Mouse (Mus musculus) layer of hippocampus, postnatal 25 days (tissue): ENCODE measurements around the gene Pcdh17. TPM values are rescaled to one million over a fixed set of nuclear protein-coding genes. Genes with fewer than 3 reads are reported as not detected.

Experiments
- DNase-seq, 2 experiments: peaks; one replicate each; pipeline ENCODE4 v3.0.0; 2022; ENCODE audit warnings: mixed read lengths in 2 of 2, low spot score in 1 of 2; ENCODE audit errors: extremely low spot score in 1 of 2
- total RNA-seq, 2 experiments: library from RNA; stranded (reverse); gene quantifications; 2 replicates each; pipeline ENCODE4 v1.2.3; 2021

Gene Pcdh17
- total RNA-seq, 2 experiments from 2014 or later, result 39.1 to 43.8 TPM

- DNase-seq, result no peak
Measured at GRCm38 (mm10) chr14:84476906-84477305, 33.5 kb downstream of the Pcdh17 start.

DNA sequence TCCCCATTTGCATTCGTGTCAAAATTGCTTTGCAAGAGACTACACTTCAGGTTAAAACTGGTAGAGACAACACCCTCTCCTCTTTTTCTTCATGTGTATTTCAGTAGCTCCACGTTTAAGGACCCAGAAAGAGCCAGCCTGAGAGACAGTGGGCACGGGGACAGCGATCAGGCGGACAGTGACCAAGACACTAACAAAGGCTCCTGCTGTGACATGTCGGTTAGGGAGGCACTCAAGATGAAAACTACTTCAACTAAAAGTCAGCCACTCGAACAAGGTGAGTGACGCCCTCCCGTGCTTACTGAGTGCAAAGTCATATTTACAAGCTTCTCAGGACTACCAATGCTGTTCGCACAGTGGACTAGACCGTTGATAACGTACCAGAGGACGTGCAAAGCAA is 34.0 kb downstream of the Pcdh17 start:
- DNase-seq, result no peak

- no peak for DNase-seq
Measured at GRCm38 (mm10) chr14:84480546-84480945, 37.2 kb downstream of the Pcdh17 start.

GRCm38 (mm10) chr14:84484350-84484749 is 41.0 kb downstream of the Pcdh17 start:
- no peak for DNase-seq

- DNase-seq, result no peak
Measured at GRCm38 (mm10) chr14:84511010-84511409, 67.6 kb downstream of the Pcdh17 start.

DNA sequence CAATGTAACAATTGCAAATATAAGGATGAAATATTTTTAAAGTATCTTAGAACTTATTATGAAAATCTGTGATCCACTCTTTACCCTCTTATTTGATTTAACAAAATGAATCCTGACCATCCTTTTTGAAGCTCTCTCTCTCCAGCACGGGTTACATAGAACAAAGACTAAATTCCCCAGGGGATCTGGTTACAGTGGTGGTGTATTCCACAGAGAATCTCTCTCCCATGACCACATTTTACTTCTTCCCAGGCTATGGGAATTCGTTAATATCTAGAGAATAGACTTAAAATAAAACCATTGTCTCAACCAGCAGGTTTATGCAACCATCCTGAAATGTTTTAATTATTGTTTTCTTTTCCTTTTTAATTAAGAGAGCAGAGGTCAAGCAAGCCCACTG is 89.0 kb downstream of the Pcdh17 start:
- no peak for DNase-seq

DNA sequence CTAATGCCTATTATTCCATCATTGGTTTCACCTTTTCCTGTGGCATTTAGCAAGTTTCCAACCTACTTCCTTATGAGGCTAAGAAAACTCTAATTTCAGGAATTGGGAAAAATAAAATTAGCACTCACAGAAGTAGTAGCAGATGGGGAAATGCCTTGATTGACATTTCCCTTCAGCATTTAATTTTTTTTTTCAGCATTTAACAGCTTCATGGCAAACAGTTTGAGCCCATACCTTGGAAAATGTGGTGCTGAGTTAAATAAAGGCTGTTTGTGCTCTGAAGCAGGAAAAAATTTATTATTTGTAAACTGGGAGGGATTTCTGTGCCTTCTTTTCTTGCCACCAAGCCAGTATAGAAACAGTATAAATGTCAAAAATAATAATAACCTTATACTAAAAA is 91.9 kb downstream of the Pcdh17 start:
- DNase-seq, result no peak

DNA sequence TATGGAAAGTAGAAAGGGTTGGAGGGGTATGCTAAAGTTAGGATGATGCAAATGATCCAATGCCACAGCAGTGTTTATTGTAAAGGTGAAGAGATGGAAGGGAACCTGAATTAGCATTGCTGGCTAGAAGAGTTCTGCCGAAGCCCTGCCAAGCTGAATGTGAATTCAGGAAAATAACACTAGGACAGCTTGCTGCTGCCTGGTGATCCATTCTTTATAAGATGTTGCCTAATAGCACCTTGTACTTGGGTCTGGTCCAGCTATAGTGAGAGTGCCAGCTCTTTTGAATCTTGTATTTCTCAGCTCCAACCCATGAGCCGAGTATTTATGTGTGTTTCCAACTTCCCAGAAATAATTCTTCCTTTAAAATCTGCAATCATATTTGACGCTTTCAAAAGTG is 98.5 kb downstream of the Pcdh17 start:
- no peak for DNase-seq

- no peak for DNase-seq
Measured at GRCm38 (mm10) chr14:84545968-84546367, 102.6 kb downstream of the Pcdh17 start.

DNA sequence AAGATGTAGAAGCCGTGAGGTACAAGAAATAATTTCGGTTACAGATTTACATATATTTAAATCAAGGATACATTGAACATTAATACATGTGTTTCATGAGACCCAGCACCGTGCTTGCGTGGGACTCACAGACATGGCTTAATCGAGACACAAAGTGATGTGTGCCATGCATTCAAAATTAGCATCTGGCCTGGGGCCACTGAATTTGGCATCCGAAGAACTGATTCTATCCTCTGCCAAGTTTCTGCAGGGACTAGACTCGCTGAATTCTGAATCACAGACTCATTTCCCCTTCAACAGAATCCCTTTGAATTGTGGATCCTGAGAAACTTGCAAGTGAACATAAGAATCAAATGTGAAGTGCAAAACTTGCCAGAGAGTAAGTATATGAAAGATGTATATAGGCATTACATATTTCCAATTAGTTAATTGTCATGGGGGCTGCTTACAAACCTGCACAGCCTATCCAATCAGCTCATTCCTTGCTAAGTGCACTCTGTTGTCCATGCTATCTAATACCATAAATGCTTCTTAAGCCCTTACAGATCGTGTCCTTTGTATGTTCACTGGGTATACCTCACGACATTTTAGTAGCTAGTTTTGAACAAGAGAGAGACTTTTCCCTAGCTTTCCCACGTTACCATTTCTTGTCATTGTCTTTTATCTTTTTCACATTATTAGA is 104.3 kb downstream of the Pcdh17 start:
- DNase-seq, result peak; percentile 44 to 61

GRCm38 (mm10) chr14:84551546-84551945 is 108.2 kb downstream of the Pcdh17 start:
- DNase-seq, result no peak

DNA sequence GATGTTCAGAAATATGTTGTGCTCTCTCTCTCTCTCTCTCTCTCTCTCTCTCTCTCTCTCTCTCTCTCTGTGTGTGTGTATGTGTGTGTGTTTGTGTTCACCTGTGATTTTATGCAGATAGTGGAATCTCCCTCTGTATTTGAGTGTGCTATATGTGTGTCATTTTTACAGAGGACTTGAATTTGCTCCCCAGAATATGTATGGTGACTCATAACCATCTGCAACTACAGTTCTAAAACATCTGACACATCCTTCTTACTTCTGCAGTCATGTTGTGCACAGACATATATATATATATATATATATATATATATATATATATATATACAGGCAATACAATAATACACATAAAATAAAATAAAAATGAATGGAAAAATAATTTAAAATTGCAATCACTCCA is 127.7 kb downstream of the Pcdh17 start:
- DNase-seq, result no peak
